Mouse (Mus musculus) cerebellum, adult 2 months (tissue): ENCODE data around the gene Galnt17.

Source experiments
- CTCF ChIP-seq: fragments of 200-500 bp; IDR thresholded peaks from 2 replicates; pipeline ENCODE4 v1.5.1; 2011; ENCODE audit warnings: low read depth, mild to moderate bottlenecking, control low read depth, low read length, moderate library complexity, borderline replicate concordance; ENCODE audit not compliant: insufficient read depth
- POLR2A ChIP-seq: fragments of 200-500 bp; IDR thresholded peaks from 2 replicates; pipeline ENCODE4 v1.6.1; 2011; ENCODE audit warnings: low read length, control low read depth, borderline replicate concordance; ENCODE audit not compliant: insufficient read depth

DNA sequence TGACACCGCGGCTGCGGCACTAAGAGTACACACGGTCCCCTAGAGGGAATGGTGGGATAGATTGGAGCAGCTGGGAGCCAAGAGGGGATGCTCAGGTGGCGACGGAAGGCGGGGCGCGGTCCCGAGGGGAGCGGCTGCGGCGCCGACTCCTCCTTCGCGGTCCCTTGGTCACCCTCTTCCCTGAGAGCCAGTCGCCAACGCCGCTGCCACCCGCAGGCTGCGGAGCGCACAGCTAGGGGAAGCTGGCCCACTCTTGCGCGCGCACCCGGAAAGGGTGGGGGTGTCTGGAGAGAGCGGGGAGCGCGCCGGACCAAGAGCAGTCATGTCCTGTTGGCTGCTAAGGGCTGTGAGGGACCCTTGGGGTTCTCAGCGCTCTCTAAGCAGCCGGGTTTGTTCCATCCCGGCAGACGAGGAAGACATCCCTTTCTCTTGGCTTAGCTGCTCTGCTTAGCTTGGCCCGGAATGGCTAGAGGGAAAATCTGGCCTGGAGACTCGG is 593 bp downstream of the Galnt17 start:
- peak; percentile 74; the same call in 1 of the 2 replicates for TF ChIP-seq POLR2A
- TF ChIP-seq CTCF: 0 out of 2 replicates have a peak, but pooled peaks have one; percentile 1
